Mouse (Mus musculus) kidney, embryonic 14.5 days (tissue): ENCODE data around the gene Obsl1. TPM values are rescaled to one million over a fixed set of nuclear protein-coding genes. Genes with fewer than 3 reads are reported as not detected.

ENCODE experiments used
- ATAC-seq: fragments of 200-750 bp; cut with Nextera tagmentation; 2 replicates; pipeline ENCODE4 v1.8.0; 2017; ENCODE audit warnings: moderate number of reproducible peaks, mild to moderate bottlenecking, moderate TSS enrichment, moderate library complexity; ENCODE audit not compliant: low FRiP score, low TSS enrichment
- H3K27ac ChIP-seq: fragments of 300-500 bp; sonication (generic); 2 replicates; pipeline ENCODE4 v1.5.1; 2014; ENCODE audit warnings: low read depth, mild to moderate bottlenecking, low read length, moderate library complexity, mixed read lengths
- H3K27me3 ChIP-seq: fragments of 300-500 bp; sonication (generic); 2 replicates; pipeline ENCODE4 v1.6.1; 2014; ENCODE audit warnings: mild to moderate bottlenecking, low read length; ENCODE audit not compliant: control insufficient read depth, insufficient read depth
- H3K36me3 ChIP-seq: fragments of 300-500 bp; sonication (generic); 2 replicates; pipeline ENCODE4 v1.6.1; 2014; ENCODE audit warnings: low read length, mixed read lengths; ENCODE audit not compliant: control insufficient read depth, insufficient read depth
- H3K4me1 ChIP-seq: fragments of 300-500 bp; sonication (generic); 2 replicates; pipeline ENCODE4 v1.6.1; 2014; ENCODE audit warnings: low read length, mixed read lengths; ENCODE audit not compliant: control insufficient read depth, insufficient read depth
- H3K4me2 ChIP-seq: fragments of 300-500 bp; sonication (generic); replicated peaks from 2 replicates; pipeline ENCODE4 v1.6.1; 2014; ENCODE audit warnings: low read depth, mild to moderate bottlenecking, low read length
- H3K4me3 ChIP-seq: fragments of 300-500 bp; sonication (generic); 2 replicates; pipeline ENCODE4 v1.5.1; 2014; ENCODE audit warnings: mild to moderate bottlenecking, low read length
- H3K9ac ChIP-seq: fragments of 300-500 bp; sonication (generic); 2 replicates; pipeline ENCODE4 v1.6.1; 2014; ENCODE audit warnings: low read depth, mild to moderate bottlenecking, low read length, moderate library complexity
- H3K9me3 ChIP-seq: fragments of 300-500 bp; sonication (generic); 2 replicates; pipeline ENCODE4 v1.6.1; 2016; ENCODE audit warnings: low read length; ENCODE audit not compliant: control insufficient read depth
- WGBS: fragments of 180-500 bp; shearing (Covaris S2); extraction: QIAGEN DNeasy Blood & Tissue Kit; methylation state at CpG from one replicate; pipeline ENCODE4 v1.1.7; 2014; 5-methylcytosine and 5-hydroxymethylcytosine counted together
- polyA plus RNA-seq: library from polyadenylated mRNA; unstranded; fragments of >200 nt; fragmentation: Nextera tagmentation; extraction: Ambion mirVana; gene quantifications from 2 replicates; pipeline ENCODE4 v1.2.1, GENCODE M21; 2014

Gene Obsl1
- polyA plus RNA-seq, 1 experiment from 2014 or later = 79.8 TPM

GRCm38 (mm10) chr1:75544351-75544750 lies 38.1 kb upstream of the Obsl1 start:
- H3K27me3 ChIP-seq = no peaks in the 10 kb centered on the region
- WGBS = 90% methylated on average over 6 of the region's 6 CpGs
- no peak for ATAC-seq
- no peak overlapping the region for H3K4me3 ChIP-seq
- H3K4me1 ChIP-seq = peaks cover 9% of the 10 kb centered on the region
- H3K36me3 ChIP-seq = 0 out of 2 replicates have a peak, but pooled peaks cover 6% of the 10 kb centered on the region
- H3K27ac ChIP-seq = no peak overlapping the region
- H3K9ac ChIP-seq = no peak overlapping the region
- H3K9me3 ChIP-seq = no peaks in the 10 kb centered on the region
- no peak overlapping the region for H3K4me2 ChIP-seq

GRCm38 (mm10) chr1:75541496-75541895 lies 35.2 kb upstream of the Obsl1 start:
- no peak for ATAC-seq
- H3K9me3 ChIP-seq = no peaks in the 10 kb centered on the region
- peaks cover 6% of the 10 kb centered on the region; the same call in 1 of the 2 replicates for H3K4me1 ChIP-seq
- H3K4me2 ChIP-seq = no peak overlapping the region
- H3K27ac ChIP-seq = no peak overlapping the region
- no peaks in the 10 kb centered on the region for H3K27me3 ChIP-seq
- no peak overlapping the region for H3K4me3 ChIP-seq
- 90% methylated on average over 7 of the region's 7 CpGs for WGBS
- no peak overlapping the region for H3K9ac ChIP-seq
- peaks cover 2% of the 10 kb centered on the region; the same call in 1 of the 2 replicates for H3K36me3 ChIP-seq

GRCm38 (mm10) chr1:75538597-75539190 lies 32.4 kb upstream of the Obsl1 start:
- H3K9ac ChIP-seq = no peak overlapping the region
- no peak overlapping the region for H3K27ac ChIP-seq
- H3K4me2 ChIP-seq = no peak overlapping the region
- no peak for ATAC-seq
- H3K36me3 ChIP-seq = peaks cover 18% of the 10 kb centered on the region
- no peak overlapping the region for H3K4me3 ChIP-seq
- H3K4me1 ChIP-seq = no peaks in the 10 kb centered on the region
- H3K27me3 ChIP-seq = no peaks in the 10 kb centered on the region
- no peaks in the 10 kb centered on the region for H3K9me3 ChIP-seq
- 67% methylated on average over 9 of the region's 9 CpGs for WGBS

GRCm38 (mm10) chr1:75537587-75537986 lies 31.3 kb upstream of the Obsl1 start:
- no peak overlapping the region for H3K4me2 ChIP-seq
- WGBS = 59% methylated on average over 2 of the region's 2 CpGs

GRCm38 (mm10) chr1:75533325-75534252 lies 27.3 kb upstream of the Obsl1 start:
- Histone ChIP-seq H3K27ac (peak overlapping the region; percentile 30; the same call in 1 of the 2 replicates), H3K27me3 (no peaks in the 10 kb centered on the region), H3K36me3 (peaks cover 52% of the 10 kb centered on the region), H3K4me2 (no peak overlapping the region), H3K4me3 (no peak overlapping the region), H3K9ac (no peak overlapping the region), H3K4me1 (no peaks in the 10 kb centered on the region; the same call in 1 of the 2 replicates), H3K9me3 (no peaks in the 10 kb centered on the region)
- WGBS = 71% methylated on average over 19 of the region's 19 CpGs
- peak; percentile 53 for ATAC-seq

More at GRCm38 (mm10) chr1:75537587-75537986, 31.3 kb upstream of the Obsl1 start:
- ATAC-seq = no peak
- Histone ChIP-seq H3K27me3 (no peaks in the 10 kb centered on the region), H3K4me3 (no peak overlapping the region), H3K36me3 (peaks cover 27% of the 10 kb centered on the region), H3K4me1 (no peaks in the 10 kb centered on the region; the same call in 1 of the 2 replicates), H3K27ac (no peak overlapping the region), H3K9ac (no peak overlapping the region), H3K9me3 (no peaks in the 10 kb centered on the region)

GRCm38 (mm10) chr1:75532280-75533172 lies 26.3 kb upstream of the Obsl1 start:
- peaks cover 59% of the 10 kb centered on the region for H3K36me3 ChIP-seq
- H3K27ac ChIP-seq = 0 out of 2 replicates have a peak overlapping the region, but pooled peaks have one; percentile 30
- H3K9ac ChIP-seq = no peak overlapping the region
- H3K27me3 ChIP-seq = no peaks in the 10 kb centered on the region
- H3K4me1 ChIP-seq = no peaks in the 10 kb centered on the region; the same call in 1 of the 2 replicates
- peak; percentile 44 for ATAC-seq
- no peak overlapping the region for H3K4me2 ChIP-seq
- no peaks in the 10 kb centered on the region for H3K9me3 ChIP-seq
- no peak overlapping the region for H3K4me3 ChIP-seq
- 55% methylated on average over 19 of the region's 19 CpGs for WGBS

- Histone ChIP-seq H3K9ac (no peak overlapping the region), H3K27ac (no peak overlapping the region), H3K4me2 (no peak overlapping the region), H3K36me3 (peaks cover 66% of the 10 kb centered on the region), H3K4me3 (no peak overlapping the region), H3K27me3 (no peaks in the 10 kb centered on the region), H3K9me3 (no peaks in the 10 kb centered on the region), H3K4me1 (no peaks in the 10 kb centered on the region; the same call in 1 of the 2 replicates)
- ATAC-seq = no peak
- WGBS = 83% methylated on average over 4 of the region's 4 CpGs
Measured at GRCm38 (mm10) chr1:75530546-75530945, 24.3 kb upstream of the Obsl1 start.

- Histone ChIP-seq H3K36me3 (peaks cover 37% of the 10 kb centered on the region), H3K4me2 (no peak overlapping the region), H3K4me3 (no peak overlapping the region), H3K9me3 (no peaks in the 10 kb centered on the region), H3K27ac (no peak overlapping the region), H3K9ac (no peak overlapping the region), H3K27me3 (no peaks in the 10 kb centered on the region), H3K4me1 (peaks cover 10% of the 10 kb centered on the region; the same call in 1 of the 2 replicates)
- 92% methylated on average over 7 of the region's 7 CpGs for WGBS
- ATAC-seq = no peak
Measured at GRCm38 (mm10) chr1:75524679-75525078, 18.4 kb upstream of the Obsl1 start.
